Mouse (Mus musculus) thymus, postnatal 25 days (tissue): ENCODE results near the gene Tmem274.

Experiments
- DNase-seq: peaks from one replicate; pipeline ENCODE4 v3.0.0; 2022

The Tmem274 gene

DNA sequence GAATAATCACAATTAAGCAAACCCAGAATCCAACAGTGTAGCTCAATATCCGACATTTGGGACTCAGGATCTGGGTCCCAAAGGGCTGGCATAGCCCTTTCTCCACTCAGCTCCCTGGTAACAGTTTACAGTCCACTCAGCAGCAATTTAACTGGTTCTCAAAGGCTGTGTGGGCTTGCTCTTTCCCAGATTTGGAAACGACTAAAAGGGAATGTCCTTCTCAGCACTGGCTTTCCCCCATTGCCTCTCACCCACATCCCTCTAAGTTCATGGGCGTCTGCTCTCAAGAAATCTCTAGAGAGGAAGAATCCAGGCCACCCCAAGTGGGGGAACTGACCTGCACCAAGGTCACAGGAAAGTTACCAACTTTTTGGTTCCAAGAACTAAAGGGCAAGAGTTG lies 7.4 kb downstream of the Tmem274 start:
- no peak for DNase-seq

DNA sequence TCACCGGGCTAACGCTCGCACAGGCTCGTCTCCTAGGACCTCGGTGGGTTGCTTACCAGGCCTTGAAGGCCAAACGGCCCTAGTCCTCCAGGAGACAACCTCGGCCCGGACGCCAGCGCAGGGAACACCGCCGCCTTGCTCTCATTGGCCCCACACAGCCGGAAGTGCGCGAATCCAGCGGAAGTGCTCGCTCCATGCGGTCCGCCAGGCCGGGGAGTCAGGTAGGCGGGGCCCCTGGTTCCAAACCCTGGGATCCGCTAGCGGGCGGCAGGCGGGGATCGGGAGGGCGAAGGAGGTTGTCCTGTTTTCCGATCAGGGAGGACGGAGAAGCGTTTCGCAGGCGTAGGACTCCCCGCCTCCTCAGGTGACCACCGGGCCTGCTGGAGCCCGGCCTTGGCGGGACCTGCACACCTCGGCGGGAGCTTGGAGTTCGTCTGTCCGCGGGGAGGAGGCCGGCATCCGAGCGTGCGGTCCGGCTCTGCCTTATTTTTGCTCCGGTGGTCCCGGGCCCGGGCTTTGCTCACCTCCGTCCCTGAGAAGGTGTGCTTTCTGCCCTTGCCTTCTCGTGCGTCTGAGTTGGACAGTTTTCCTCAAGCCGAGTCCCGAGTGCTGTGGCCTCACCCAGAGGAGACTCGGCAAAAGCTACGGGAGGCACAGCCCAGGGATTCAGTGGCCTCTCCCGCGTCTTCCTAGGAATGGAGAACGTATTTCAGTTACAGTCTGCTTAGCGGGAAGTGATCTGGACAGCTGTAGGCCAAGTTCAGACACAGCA lies 8.1 kb downstream of the Tmem274 start, which contains the start of the genes Nmnat1 and Lzic:
Gene Nmnat1 (minus strand): TSS at position 150 of the 772 bp plus-strand sequence.
Gene Lzic (plus strand): TSS at position 177 of the 772 bp plus-strand sequence.
- peak; percentile 89 for DNase-seq

DNA sequence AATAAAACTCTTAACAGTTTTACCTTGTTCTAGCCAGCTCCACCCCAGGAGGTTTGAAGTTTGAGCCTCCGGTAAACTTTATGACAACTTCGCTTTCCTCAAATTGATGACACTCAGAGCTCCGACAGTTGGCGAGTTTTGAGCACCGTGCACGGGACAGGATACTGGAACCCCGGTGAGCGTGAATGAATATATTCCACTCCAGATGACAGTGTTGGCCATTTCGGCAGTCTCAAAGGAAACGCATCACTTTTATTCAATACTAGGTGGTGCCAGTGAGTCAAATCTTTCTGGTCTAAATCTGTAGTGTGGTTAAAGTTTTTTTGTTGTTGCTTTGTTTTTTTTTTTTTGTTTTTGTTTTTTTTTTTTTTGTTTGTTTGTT lies 8.6 kb downstream of the Tmem274 start:
- DNase-seq, result peak; percentile 46

DNA sequence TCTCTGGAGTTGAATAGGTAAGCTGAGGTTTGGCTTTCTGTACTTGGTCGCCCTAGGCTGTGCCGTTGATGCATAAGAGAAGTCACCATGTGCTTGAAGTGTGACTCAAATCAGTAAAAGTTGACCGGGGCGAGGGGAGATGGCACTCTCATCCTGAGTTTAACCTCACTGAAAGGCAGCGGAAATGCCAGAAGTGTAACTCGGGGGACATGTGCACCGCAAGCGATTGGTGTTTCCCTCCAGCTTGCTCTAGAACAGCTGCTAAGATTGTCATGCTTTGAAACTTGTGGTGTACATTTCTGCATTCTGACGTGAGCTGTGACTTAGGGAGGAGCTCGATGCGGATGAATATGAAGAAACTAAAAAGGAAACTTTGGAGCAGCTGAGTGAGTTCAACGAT lies 10.6 kb downstream of the Tmem274 start:
- no peak for DNase-seq

DNA sequence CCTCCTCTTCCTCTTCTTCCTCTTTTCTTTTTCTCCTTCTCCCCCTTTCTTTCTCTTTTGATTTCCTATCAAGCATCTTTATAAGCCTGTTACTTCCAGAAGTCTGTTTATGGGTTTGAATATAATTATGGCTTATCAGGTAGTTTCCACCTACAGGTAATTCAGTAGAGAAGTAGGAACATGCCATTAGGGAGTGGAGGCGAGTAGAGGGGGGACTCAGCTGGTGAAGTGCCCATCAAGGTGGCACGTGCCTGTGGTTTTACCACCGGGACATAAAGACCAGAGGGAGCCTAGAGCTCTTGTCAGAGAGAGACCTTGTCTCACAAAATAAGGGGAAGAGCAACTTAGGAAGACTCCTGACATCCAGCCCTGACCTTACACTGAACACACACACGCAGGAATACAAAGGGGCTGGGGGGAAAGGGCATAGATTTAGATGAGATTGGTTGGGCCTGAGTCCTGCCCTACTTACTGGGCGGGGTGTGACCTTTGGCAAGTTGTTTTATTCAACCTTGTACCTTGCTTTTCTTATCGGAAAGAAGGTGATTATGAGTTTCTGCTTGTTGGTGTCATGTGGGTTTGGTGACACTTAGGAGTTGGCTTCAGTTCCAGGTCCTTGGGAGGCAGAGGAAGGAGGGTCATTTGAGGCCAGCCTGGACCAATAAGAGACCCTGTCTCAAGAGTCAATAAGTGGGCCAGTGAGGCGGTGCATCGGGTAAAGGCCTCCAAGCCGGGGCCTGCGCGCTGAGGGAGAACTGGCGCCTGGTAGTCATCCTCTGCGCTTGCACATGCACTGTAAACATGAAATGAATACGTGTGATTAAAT lies 12.4 kb downstream of the Tmem274 start:
- DNase-seq, result no peak

DNA sequence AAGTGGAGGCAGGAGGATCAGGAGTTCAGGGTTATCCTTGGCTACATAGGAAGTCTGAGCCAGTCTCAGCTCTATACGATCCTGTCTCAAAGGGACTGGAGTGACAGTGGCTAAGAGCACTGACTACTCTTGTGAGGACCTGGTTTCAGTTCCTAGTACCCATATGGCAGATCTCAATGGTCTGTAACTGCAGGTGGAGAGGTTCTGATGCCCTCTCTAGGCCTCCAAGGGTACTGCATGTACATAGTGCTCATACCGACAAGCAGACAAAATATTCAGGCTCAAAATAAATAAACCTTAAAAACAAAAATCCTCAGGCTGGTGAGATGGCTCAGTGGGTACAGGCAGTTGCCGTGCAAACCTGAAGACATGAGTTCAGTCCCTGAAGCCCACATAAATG lies 14.0 kb downstream of the Tmem274 start:
- DNase-seq, result no peak

DNA sequence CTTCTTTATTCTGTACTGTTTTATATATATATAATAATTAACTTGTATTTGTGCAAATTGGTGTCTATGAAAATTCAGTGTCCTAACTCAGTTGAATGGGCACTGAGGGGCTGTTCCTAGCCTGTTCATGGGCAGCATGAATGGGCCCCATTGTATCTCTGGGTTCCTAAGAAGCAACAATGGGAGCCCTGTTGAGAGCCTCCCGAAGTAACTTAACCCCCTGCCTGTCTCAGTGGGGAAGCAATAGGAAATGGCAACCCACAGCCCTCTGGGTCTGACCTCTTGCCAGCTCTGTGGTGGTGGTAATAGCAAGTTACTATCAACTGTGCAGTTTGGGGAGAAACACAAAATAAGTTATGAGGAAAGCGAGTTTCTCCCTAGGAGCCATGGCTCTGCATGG lies 19.4 kb downstream of the Tmem274 start:
- no peak for DNase-seq

DNA sequence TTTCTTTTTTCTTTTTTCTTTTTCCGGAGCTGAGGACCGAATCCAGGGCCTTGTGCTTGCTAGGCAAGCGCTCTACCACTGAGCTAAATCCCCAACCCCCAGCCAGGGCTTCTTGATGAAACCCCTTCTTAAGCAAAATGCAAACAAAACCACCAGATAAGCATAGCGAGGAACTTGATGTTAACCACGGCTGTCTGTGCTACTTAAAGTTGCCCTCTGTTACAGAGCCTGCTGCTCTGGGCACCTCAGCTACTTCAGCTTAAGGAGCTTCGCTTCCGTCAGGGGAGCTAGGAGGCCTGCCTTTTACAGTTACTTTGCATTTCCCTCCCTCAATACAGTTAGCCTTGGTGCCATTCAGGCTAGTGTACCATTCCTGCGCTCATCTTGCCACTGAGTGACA lies 21.7 kb downstream of the Tmem274 start:
- no peak for DNase-seq

DNA sequence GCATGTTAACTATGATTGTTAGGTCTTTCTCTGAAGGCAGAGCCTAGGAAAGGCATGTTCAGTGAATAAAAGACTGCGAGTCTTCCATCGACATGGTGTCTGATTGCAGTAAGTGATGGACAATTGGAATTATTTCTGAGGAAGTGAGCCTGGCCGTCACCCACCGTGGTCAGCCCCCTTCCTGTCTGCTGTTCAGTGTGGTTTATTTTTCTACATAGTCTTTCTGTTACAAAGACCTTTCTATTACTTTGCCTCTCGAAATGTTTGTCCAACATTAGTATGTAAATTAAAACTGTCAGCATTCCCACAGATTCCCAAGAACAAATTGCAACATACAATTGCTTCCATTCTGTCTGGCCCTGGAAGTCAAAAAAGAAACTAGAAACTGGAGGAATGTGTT lies 22.6 kb downstream of the Tmem274 start:
- no peak for DNase-seq

DNA sequence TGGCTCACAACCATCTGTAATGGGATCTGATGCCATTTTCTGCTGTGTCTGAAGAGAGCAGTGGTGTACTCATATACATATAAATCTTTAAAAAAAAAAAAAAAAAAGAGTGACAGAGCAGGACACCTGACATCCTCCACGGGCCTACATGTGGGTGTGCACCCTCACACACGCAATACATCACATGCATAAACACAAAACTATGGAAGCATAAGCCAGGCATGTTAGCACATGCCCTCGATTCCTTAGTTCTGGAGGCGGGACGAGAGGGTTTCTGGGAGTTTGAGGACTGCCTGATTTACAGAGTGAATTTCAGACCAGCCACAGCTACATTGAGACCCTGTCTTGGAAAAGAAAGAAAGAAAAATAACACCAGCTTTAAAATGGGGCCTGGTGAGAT lies 27.2 kb downstream of the Tmem274 start:
- DNase-seq, result no peak

DNA sequence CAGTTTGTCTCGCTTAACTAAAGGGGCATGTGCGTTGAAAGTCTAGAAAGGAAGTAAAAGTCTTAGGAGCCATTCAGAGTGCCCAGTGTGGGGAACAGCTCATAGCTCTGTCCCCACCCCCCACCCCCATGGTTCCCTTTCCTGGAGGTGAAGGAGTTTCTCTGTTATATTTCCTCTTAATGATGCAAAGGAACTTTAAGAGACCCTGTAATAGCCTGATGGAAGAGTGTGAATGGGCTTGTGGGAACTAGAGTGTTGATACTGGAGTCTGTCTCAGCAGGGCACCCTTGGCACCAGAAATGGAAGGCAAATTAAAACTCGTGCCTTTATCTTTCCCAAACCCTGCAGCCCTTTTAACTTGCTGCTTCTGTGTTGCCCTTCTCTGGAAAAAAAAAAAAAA lies 27.7 kb downstream of the Tmem274 start:
- DNase-seq, result no peak

DNA sequence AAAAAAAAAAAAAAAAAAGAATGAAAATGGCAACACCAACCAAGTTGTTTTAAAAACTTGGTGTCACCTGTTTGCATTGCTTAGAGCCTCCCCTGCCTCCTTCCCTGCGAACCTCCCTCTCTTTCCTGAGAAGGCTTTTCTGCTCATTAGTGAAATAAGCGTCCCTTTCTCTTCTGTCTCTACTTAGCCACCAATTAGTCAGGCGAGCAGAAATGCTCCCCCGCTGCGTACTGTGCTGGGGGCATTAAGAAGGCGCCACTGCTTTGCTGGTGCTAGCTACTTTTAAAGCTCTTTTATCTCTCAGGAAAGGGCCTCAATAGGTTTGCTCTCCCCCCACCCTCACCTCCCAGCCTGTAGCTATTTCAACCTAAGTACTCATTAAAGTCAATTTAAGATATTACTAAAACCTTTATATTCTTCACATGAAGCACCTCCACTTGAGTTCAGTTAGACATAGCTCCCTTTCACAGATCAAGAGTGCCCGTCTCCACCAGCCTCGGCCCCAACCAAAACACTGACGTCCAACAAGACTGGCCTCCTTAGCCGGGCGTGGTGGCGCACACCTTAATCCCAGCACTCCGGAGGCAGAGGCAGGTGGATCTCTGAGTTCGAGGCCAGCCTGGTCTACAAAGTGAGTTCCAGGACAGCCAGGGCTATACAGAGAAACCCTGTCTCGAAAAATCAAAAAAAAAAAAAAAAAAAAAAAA lies 28.2 kb downstream of the Tmem274 start:
- no peak for DNase-seq

DNA sequence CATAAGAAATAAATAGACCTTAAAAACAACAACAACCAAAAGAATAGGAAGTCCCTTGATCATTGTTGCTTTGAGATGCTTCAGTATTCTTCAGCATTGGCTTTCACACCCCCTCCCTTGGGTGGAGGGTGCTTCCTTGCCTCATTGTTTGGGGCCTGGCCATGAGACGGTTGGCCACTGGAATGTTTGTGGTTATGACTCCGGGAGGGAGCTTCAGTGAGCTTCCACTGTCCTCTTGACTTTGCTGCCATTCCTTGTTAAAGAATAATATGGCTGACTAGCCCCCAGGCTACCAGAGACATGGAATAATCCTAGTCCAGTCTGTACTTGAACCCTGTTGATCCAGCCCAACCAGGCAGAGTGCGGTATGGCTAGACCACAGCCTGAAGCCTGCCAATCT lies 29.7 kb downstream of the Tmem274 start:
- DNase-seq, result no peak

DNA sequence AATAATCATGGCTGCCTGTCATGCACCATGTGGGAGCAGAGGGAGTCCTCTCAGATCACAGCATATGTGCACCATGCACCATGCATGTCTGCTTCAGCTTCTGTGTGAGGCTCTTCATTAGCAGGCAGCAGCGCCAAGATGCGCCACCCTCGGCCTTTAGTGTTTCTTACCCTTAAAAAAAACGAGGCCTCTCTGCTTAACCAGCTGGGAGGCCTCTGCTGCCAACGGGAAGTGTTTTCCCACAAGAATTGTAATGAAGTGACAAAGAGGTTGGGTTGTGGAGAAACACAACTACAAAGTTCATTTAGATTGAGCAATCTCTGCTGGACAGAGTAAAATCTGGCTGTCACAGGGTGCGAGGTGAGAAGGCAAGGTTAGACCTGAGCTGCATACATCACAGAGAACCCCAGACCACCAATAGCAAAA lies 34.1 kb downstream of the Tmem274 start:
- DNase-seq, result no peak

DNA sequence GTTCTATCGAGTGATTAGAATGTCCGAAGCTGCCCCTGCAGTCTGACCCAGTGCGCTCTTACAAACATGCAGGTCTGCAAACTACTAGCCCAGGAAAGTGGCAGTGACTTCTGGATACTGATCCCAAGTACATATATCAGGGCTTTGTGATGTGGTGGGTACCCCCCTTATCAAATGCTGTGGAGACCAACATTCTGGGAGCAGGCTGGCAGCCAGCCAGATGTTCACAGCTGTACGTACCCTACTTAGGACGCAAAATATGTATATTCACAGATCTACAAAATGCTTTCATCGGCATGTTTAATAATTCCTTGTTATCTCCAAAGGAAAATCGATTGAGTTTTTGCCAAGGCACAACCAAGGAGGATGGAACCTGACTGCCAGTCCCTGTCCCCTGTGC lies 34.9 kb downstream of the Tmem274 start:
- no peak for DNase-seq

DNA sequence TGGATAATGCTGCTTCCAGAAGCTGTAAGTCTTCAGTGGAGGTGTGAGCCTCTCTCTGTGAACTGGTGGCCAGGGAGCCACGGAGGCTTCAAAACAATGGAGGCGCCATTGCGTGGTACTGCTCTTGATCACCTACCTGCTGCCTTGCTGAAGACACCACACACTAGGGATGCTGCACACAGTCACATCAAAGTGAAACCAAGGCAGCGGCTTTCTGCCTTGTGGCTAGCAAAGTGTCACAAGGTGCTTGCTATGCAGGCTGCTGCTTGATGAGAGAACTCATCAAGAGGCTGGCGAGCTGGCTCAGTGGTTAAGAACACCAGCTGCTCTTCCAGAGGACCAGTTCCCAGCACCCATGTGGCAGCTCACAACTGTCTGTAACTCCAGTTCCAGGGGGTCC lies 38.5 kb downstream of the Tmem274 start:
- peak; percentile 11 for DNase-seq

DNA sequence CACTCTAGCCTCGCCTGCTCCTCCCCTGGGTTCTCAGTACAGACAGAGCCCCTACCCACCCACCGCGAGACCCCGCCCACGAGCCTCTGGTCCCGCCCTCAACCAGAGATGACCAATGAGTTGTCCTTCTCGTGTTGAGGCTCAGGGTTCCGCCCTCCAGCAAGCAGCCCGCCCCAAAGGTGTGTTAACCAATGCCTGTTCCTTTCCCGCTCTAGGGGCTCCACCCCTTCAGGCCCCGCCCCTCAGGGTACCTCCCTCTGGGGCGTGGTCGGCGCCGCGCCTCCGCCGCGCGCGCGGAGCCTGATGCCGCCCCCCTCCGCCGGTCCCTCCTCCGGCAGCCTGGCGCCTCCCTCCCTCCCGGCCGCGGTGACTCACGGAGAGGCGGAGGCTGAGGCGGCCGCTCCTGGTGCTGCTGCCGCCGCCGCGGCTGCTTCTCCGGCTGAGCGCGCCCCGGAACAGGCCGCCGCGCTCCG lies 40.7 kb downstream of the Tmem274 start, which contains the start of gene Ctnnbip1:
Gene Ctnnbip1 (plus strand): TSS at position 369 of the 473 bp plus-strand sequence.
- peak; percentile 96 for DNase-seq

DNA sequence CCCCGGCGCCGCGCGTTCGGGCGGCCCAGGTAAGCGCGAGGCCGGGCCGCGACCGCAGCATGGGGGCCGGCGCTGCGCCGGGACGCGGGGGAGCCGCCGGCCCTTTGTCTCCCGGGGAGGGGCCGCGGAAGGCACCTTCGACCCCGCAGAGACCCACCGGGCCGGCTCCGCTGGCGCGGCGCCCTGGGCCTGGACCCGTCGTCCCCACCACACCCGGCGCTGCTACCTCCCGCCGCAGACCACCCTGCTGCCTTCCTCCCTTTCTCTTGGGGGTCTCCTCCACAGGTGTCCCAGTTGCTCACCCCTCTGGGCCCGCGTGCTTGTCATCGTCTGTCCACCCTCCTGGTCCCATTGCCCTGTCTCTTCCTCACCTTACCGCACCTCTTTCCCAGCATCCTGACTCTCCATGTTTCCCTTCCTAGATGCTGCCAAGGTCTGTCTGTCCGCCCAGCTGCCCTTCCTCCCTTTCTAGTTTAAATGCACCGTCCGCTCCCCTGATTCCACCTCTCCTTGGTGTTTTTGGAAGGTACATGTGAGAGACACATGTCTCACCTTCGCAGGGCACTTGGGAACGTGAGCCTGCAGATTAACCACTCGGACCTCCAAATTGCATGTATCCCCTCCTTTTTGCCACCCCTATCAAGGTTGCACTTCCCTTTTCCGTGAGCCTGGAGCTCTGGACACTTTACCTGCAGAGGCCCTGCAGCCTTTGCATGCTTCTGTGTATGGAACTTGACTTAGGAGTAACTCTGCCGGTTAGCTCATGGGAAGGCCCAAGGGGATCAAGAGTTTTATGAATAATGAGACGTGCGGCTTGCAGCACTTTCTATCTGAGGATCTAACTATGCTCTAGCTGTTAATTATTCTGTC lies 41.4 kb downstream of the Tmem274 start:
- no peak for DNase-seq

DNA sequence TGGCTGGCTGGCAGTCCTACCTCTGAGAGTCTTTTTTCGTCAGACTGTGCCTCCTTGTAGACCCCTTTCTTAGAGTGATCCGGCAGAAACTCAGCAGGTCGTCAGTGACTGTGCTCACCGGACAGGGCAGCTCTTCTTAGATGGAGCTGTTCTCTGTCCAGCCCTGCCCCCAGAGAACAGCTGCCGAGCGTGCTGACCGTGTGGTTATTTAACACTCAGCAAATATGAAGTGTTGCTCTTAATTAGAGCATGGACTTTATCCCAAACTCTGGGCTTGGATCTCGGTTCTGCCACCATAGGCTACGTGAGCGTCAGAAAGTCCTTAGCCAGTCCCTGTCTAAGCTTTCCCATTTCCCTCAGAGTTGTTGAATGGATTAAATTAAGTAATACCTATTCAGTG lies 44.1 kb downstream of the Tmem274 start:
- no peak for DNase-seq

DNA sequence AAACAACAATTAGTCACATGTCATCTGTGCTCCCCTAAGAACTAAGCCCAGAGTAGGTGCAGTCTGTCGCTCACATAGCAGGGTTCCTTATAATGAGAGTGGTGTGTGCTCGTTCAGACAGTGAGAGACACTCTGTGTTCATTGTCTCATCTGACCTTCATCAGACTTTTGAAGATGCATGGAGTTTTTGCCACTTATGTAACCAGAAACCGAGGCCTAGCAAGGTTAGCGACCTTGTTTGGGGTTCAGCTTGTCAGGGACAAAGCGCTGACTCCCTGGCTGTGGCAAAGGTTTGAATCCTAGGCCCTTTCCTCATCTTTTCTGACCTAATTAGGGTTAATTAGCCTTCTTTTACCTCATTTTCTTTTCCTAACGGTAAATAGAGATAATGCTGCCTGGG lies 46.8 kb downstream of the Tmem274 start:
- no peak for DNase-seq

DNA sequence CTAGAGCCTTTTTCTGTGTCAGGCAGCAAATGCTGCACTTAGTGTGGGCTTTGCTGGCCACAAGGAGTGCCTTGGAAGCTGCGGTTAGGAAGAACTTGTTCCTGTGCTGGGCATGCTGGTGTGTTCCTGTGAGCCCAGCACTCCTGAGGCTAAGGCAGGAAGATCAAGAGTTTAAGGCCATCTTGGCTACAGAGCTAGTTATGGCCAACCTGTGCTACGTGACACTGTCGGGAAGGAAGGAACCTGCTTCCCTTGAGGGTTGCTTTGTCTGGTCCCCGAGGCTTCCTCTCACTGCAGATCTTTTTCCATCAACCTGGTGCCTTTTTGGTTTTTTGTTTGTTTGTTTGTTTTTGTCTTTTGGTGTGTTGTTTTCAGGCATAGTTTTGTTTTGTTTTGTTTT lies 48.0 kb downstream of the Tmem274 start:
- DNase-seq, result no peak

DNA sequence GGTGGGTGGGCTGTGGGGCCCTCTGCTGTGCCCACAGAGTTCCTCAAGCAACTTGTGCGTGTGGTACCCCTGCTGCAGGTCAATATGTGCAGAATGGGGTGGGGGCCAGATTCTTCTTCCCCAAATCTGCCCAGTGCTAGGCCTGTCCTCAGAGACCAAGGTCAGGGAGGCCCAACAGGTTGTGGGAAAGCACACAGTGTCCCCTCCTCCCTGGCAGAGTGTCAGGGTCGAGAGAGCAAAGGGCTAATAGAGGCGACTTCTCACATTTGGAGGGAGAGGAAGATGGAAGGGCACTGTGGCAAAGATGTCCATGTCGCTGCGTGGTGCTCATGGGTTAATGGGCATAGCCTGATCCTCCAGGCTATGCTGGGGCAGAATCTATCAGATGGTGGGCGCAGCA lies 48.6 kb downstream of the Tmem274 start:
- DNase-seq, result no peak
